Mouse (Mus musculus) gastrocnemius, adult 2 months (tissue): ENCODE results near the gene Angptl1. TPM values are rescaled to one million over a fixed set of nuclear protein-coding genes. Genes with fewer than 3 reads are reported as not detected.

Experiments
- DNase-seq: peaks from one replicate; pipeline ENCODE4 v3.0.0; 2022
- H3K27ac ChIP-seq: fragments of 200-600 bp; 2 replicates; pipeline ENCODE4 v1.8.1; 2022; ENCODE audit warnings: mild to moderate bottlenecking
- H3K4me3 ChIP-seq: fragments of 200-600 bp; 2 replicates; pipeline ENCODE4 v1.8.1; 2022; ENCODE audit warnings: mild to moderate bottlenecking, moderate library complexity
- CTCF ChIP-seq: fragments of 200-600 bp; IDR thresholded peaks from 2 replicates; pipeline ENCODE4 v1.8.1; 2022; ENCODE audit warnings: antibody characterized with exemption, mild to moderate bottlenecking, moderate library complexity
- intact Hi-C: fragments of 180-260 bp; cut with DNase I; formaldehyde crosslinking; loops from one replicate; pipeline ENCODE4 v1.15.1; 2025
- total RNA-seq, 2 experiments: library from RNA; stranded (reverse); gene quantifications; 2 replicates each; pipeline ENCODE4 v1.2.3; 2021

Angptl1 gene
- total RNA-seq, 2 experiments from 2014 or later, result 8.1 to 14.2 TPM

- no peak for TF ChIP-seq CTCF
- DNase-seq, result no peak
- intact Hi-C loops, result no loop called here
- Histone ChIP-seq H3K27ac (no peak overlapping the region), H3K4me3 (no peak overlapping the region)
Observed at GRCm38 (mm10) chr1:156852872-156853271, 14.5 kb downstream of the Angptl1 start.

GRCm38 (mm10) chr1:156854558-156854957, 16.2 kb downstream of the Angptl1 start:
- no peak for DNase-seq
- intact Hi-C loops, result no loop called here
- no peak overlapping the region for H3K27ac ChIP-seq
- no peak for TF ChIP-seq CTCF
- no peak overlapping the region for H3K4me3 ChIP-seq

GRCm38 (mm10) chr1:156856666-156857065, 18.3 kb downstream of the Angptl1 start:
- no peak for DNase-seq
- H3K27ac ChIP-seq, result no peak overlapping the region
- TF ChIP-seq CTCF, result no peak
- no peak overlapping the region for H3K4me3 ChIP-seq
- intact Hi-C loops, result no loop called here

- no peak for DNase-seq
- no peak overlapping the region for H3K27ac ChIP-seq
- TF ChIP-seq CTCF, result no peak
- no peak overlapping the region for H3K4me3 ChIP-seq
- intact Hi-C loops, result no loop called here
Observed at GRCm38 (mm10) chr1:156859156-156859555, 20.8 kb downstream of the Angptl1 start.

- H3K27ac ChIP-seq, result no peak overlapping the region
- intact Hi-C loops, result no loop called here
- TF ChIP-seq CTCF, result no peak
- H3K4me3 ChIP-seq, result 0 out of 2 replicates have a peak overlapping the region, but pooled peaks have one; percentile 15
- no peak for DNase-seq
Observed at GRCm38 (mm10) chr1:156859711-156860250, 21.4 kb downstream of the Angptl1 start.

- intact Hi-C loops, result no loop called here
- DNase-seq, result no peak
- no peak overlapping the region for H3K4me3 ChIP-seq
- H3K27ac ChIP-seq, result no peak overlapping the region
- no peak for TF ChIP-seq CTCF
Observed at GRCm38 (mm10) chr1:156860266-156860665, 21.9 kb downstream of the Angptl1 start.

GRCm38 (mm10) chr1:156861475-156862043, 23.2 kb downstream of the Angptl1 start:
- H3K27ac ChIP-seq, result no peak overlapping the region
- peak; percentile 46 for TF ChIP-seq CTCF
- no peak overlapping the region for H3K4me3 ChIP-seq
- intact Hi-C loops, result no loop called here
- DNase-seq, result no peak

GRCm38 (mm10) chr1:156863726-156864125, 25.4 kb downstream of the Angptl1 start:
- intact Hi-C loops, result no loop called here
- H3K27ac ChIP-seq, result no peak overlapping the region
- H3K4me3 ChIP-seq, result no peak overlapping the region
- DNase-seq, result no peak
- no peak for TF ChIP-seq CTCF

- no peak for TF ChIP-seq CTCF
- no peak overlapping the region for H3K27ac ChIP-seq
- no peak for DNase-seq
Observed at GRCm38 (mm10) chr1:156864240-156864639, 25.9 kb downstream of the Angptl1 start.

GRCm38 (mm10) chr1:156870028-156870427, 31.7 kb downstream of the Angptl1 start:
- H3K27ac ChIP-seq, result no peak overlapping the region
- H3K4me3 ChIP-seq, result no peak overlapping the region
- TF ChIP-seq CTCF, result no peak
- no peak for DNase-seq
- intact Hi-C loops, result no loop called here

More at GRCm38 (mm10) chr1:156864240-156864639, 25.9 kb downstream of the Angptl1 start:
- intact Hi-C loops, result no loop called here
- no peak overlapping the region for H3K4me3 ChIP-seq

GRCm38 (mm10) chr1:156870616-156871015, 32.3 kb downstream of the Angptl1 start:
- intact Hi-C loops, result no loop called here
- TF ChIP-seq CTCF, result no peak
- H3K4me3 ChIP-seq, result no peak overlapping the region
- no peak overlapping the region for H3K27ac ChIP-seq
- DNase-seq, result no peak

- H3K27ac ChIP-seq, result no peak overlapping the region
- intact Hi-C loops, result loop anchor here (5.0 kb wide), 1 partner anchor 132 kb away; no protein-coding TSS in a partner anchor
- no peak for TF ChIP-seq CTCF
- H3K4me3 ChIP-seq, result no peak overlapping the region
- no peak for DNase-seq
Observed at GRCm38 (mm10) chr1:156884782-156885181, 46.4 kb downstream of the Angptl1 start.

GRCm38 (mm10) chr1:156885879-156886278, 47.5 kb downstream of the Angptl1 start:
- intact Hi-C loops, result loop anchor here (5.0 kb wide), 1 partner anchor 134 kb away; no protein-coding TSS in a partner anchor
- no peak for DNase-seq
- peak; percentile 43; the same call in 1 of the 2 replicates for TF ChIP-seq CTCF
- Histone ChIP-seq H3K4me3 (no peak overlapping the region), H3K27ac (no peak overlapping the region)

- H3K4me3 ChIP-seq, result no peak overlapping the region
- DNase-seq, result no peak
- TF ChIP-seq CTCF, result peak; percentile 21; the same call in 1 of the 2 replicates
- intact Hi-C loops, result loop anchor here (5.0 kb wide), 1 partner anchor 137 kb away; no protein-coding TSS in a partner anchor
- no peak overlapping the region for H3K27ac ChIP-seq
Observed at GRCm38 (mm10) chr1:156888830-156889229, 50.5 kb downstream of the Angptl1 start.
